Mouse (Mus musculus) telencephalon, adult 2 months (tissue): ENCODE measurements around the gene Neurl4.
"Not testable (repeated sequence)": the region's sequence is repeated elsewhere in the genome, so short reads cannot be mapped to it uniquely, and the experiment has no call there.

Experiments used
- DNase-seq: peaks from one replicate; pipeline ENCODE4 v3.0.0-alpha.2; 2011; ENCODE audit warnings: low read depth, low spot score

The Neurl4 gene

GRCm38 (mm10) chr11:69913554-69914371 lies 12.9 kb downstream of the Neurl4 start, which contains the start of gene Gps2:
TSS of gene Gps2 (plus strand) at chr11:69913888.
- peak; percentile 96 for DNase-seq

DNA sequence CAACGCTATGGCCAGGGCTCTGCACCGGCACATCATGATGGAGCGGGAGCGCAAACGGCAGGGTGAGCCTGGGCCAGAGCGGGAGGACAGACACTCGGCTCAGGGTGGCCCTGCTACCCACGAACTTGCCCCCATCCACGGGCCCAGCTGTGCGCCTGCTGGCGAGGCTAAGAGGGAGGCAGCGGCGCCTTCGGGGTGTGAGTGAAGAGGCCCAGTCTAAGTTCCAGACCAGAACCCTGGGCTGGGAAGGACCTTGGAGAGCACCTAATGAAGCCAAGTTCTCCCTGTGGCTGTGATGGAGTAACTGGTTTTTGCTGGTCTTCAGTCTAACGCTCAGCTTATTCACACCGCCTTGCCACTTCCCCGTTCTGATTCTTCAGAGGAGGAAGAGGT lies 13.5 kb downstream of the Neurl4 start:
- DNase-seq: no peak

DNA sequence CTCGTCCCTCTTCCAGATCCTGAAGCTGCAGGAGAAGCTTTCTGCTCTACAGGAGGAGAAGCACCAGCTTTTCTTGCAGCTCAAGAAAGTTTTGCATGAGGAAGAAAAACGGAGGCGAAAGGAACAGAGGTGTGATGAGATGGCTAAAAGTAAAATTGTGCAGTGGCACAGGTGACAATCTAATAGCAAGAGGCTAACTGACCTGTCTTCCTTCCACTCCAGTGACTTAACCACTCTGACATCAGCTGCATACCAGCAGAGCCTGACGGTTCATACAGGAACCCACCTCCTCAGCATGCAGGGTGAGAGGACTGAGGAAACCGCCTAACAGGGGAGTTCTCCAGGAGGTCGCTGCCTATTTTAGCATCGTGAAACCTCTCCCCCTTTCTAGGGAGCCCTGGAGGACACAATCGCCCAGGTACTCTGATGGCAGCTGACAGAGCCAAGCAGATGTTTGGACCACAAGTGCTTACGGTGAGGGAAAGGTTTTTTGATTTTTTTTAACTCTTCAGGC lies 14.1 kb downstream of the Neurl4 start:
- DNase-seq: no peak

DNA sequence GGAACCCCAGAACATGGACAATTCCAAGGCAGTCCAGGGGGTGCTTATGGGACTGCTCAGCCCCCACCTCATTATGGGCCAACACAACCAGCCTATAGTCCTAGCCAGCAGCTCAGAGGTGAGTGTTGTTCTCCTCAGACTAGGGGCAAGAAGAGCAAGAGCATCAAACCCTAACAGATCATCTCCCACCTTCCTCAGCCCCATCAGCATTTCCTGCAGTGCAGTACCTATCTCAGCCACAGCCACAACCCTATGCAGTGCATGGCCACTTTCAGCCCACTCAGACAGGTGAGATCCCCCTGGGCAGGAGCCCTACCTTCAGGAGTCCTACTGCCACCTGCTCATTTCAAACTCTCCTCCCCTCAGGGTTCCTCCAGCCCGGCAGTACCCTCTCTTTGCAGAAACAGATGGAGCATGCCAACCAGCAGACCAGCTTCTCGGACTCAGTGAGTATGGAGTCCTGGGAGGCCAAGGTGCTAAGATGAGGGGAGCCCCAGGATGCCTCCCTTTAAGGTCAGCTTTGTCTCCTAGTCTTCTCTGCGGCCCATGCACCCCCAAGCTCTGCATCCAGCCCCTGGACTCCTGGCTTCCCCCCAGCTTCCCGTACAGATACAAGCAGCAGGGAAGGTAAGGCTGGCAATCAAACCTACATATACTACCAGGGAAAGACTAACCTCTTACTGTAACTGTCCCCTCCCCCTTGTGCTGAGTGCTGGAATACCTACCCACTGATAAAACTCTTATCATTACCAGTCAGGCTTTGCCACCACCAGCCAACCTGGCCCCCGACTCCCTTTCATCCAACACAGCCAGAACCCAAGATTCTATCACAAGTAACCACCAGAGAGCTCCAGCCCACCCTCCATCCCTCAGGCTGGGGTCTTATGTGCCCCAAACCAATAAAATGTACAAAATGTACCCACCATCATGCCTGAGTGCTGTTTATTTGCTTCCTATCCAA lies 15.1 kb downstream of the Neurl4 start:
- no peak for DNase-seq

GRCm38 (mm10) chr11:69916652-69917378 lies 15.9 kb downstream of the Neurl4 start:
- DNase-seq: not testable (repeated sequence)

DNA sequence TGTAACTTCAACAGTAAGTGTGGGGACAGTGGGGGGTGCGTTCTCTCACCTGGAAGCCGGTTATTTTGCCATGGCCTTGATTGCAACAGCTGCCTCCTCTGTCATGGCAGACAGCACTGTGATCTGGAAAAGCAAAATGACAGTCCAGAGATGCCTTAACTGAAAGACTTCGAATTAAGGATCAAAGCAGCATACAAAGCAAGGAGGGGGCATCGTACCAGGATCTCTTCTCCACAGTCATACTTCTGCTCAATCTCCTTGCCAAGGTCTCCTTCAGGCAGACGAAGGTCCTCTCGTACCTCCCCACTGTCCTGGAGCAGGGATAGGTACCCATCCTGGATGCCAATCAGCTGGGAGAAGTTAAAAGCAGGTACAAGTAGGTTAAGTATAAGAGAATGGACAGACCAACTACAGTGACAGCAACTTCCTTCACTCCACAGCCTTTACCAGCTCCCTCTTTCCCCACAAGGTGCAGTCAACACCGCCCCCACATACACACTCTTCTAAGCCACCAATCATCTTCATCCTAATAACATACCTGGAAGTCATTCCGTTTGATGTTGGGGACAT lies 16.6 kb downstream of the Neurl4 start:
- DNase-seq: no peak

DNA sequence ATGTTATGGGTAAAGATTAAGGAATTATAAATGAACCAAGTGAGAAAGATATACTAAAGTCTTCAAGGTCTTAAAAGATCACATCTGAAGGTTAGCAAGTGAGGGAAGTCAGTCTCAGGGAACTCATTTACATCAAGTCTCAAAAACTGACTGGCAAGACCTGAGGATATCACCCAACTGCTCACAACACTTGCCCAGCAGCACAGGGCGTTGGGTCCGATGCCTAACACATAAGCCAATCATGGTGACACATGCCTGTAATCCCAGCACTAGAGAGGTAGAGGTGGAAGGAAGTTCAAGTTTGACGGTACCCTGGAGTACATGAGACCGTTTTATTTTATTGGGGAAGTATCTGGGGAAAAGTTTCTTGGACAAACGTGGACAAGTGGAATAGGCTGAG lies 17.2 kb downstream of the Neurl4 start:
- DNase-seq: no peak

GRCm38 (mm10) chr11:69919053-69919452 lies 18.2 kb downstream of the Neurl4 start:
- no peak for DNase-seq

- DNase-seq: peak; percentile 42
Observed at GRCm38 (mm10) chr11:69919661-69920265, 18.9 kb downstream of the Neurl4 start.

DNA sequence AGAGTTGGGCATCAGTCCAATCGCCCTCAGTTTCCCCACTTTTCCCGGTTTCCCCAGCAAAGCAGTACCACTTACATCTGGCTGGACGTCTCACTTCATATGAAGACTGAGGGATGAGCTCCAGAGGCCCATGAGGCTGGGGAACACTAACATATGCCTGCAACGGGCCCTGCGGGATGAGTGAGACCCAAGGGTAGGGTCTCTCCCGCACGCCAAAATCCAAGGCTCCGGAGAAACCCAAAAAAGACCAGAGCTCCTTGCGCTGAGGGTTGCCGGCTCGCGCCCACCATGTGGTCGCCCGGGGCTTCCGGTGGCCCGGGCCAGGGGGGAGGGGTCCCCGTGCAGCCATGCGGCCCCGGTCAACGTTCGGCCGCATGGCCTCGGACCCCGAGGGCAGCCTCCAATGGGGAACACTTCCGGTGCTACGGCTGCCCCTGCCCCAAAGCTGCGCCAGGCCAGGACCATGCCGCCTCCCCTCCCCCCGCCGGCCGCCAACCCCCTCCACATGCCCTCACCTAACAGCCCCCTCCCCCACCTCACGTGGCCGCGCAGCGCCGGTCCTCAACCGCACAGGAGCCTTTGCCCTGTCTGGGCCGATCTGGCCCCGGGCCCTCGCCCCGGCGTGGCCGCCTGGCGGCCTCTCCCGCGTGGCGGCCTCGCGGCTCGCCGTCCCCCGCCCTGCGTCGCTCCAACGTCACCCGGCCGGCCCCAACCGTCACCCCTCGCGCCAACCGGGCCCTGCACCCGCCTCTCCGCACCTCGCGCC lies 19.6 kb downstream of the Neurl4 start:
- no peak for DNase-seq

DNA sequence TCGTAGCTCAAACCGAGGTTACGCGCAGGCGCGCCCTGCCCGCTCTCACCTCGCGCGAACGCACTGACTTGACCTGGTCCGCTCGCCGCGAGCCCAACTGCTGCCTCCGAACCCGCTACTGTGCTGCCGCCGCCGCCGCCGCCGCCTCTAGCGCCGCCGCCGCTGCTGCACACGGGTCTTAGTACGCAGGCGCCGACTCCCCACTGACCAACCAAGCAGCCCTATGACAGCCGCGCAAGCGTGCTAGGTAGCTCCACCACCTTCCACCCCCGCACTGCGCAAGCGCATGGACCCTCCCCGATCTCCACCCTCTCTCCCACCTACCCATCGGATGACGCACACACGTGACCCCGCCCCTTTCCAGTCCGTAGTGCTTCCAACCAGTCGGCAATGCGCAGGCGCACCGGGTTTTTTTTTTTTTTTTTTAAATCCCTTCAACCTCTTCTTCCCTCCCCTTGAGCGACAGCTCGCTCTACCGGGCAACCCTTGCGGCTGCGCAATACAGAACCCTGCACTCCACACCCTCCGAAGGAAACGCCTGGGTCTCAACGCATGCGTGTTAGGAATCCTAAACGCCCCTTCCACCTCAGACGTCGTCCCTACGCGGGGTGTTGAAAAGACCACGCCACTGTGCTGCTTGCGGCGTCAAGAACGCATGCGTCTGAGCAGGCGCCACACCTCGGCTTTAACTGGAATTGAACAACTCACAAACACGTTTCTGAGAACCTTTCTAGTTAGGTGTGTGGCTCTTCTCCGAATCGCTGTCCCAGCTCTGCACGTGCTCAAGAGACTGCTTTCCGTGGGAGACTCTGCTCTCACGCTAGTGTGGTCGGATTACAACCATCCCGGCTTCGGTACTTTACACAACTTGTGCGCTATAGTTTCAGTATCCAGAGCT lies 20.5 kb downstream of the Neurl4 start, which contains the start of gene Eif5a:
Gene Eif5a (minus strand): TSS at position 845 of the 898 bp plus-strand sequence.
- DNase-seq: peak; percentile 100

DNA sequence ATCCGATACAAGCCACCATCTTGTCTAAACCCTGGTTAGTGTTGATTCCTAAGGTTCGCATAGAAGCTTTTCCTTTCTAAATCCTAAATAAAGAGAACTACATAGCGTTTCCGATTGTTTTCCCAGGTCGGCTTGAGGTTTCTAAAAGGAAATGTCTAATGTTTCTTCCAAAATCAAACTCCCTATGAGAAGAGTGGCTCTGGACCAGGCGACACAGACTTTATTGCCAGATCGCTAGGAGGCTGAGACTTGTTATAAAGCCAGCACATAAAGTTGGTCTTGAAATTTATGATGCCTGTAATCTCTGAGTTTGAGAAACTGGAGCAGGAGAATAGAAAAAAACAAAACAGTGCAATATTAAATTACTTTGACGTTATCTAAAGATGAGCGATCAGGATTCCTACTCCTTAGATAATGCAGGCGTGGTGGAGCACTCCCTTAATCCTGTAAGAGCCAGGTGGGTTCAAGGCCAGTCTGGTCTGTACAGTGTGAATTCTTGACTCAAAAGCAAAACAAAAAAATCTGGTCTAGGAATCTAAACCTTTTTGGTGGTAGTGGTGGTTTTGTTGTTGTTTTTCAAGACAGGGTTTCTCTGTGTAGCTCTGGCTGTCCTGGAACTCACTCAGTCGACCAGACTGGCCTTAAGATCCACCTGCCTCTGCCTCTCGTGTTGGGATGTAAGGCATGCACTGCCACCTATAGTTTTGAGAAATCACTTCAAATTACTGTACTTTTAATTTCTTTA lies 21.3 kb downstream of the Neurl4 start:
- no peak for DNase-seq

DNA sequence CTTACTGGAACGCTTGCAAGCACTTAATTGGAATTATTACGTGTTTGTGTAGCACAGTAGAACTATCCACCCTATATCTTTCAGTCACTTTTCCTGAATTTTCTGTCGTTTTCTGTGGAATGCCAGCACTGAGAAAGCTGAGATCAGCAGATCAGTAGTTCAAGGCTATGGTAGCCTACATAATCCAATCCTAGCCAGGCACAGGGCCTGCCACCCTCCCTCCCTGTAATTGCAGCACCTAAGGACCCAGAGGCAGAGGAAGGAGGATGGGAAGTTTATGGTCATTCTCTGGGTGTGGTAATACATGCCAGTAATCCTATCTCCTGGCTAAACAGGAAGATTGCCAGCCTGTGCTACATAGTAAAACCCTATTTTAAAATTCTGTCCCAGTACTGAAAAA lies 21.9 kb downstream of the Neurl4 start:
- no peak for DNase-seq

GRCm38 (mm10) chr11:69927501-69927900 lies 26.6 kb downstream of the Neurl4 start:
- no peak for DNase-seq

GRCm38 (mm10) chr11:69929712-69930111 lies 28.8 kb downstream of the Neurl4 start:
- DNase-seq: no peak

GRCm38 (mm10) chr11:69930176-69930575 lies 29.3 kb downstream of the Neurl4 start:
- DNase-seq: not testable (repeated sequence)

GRCm38 (mm10) chr11:69930967-69931537 lies 30.2 kb downstream of the Neurl4 start:
- no peak for DNase-seq

- DNase-seq: no peak
Observed at GRCm38 (mm10) chr11:69931769-69932168, 30.9 kb downstream of the Neurl4 start.
